Mouse (Mus musculus) testis, postnatal 14 days (tissue): ENCODE results near the gene Mrps27.
"Not testable (repeated sequence)": the region's sequence is repeated elsewhere in the genome, so short reads cannot be mapped to it uniquely, and the experiment has no call there.

Source experiments
- DNase-seq: peaks from one replicate; pipeline ENCODE4 v3.0.0; 2021; ENCODE audit warnings: low spot score

The Mrps27 gene

DNA sequence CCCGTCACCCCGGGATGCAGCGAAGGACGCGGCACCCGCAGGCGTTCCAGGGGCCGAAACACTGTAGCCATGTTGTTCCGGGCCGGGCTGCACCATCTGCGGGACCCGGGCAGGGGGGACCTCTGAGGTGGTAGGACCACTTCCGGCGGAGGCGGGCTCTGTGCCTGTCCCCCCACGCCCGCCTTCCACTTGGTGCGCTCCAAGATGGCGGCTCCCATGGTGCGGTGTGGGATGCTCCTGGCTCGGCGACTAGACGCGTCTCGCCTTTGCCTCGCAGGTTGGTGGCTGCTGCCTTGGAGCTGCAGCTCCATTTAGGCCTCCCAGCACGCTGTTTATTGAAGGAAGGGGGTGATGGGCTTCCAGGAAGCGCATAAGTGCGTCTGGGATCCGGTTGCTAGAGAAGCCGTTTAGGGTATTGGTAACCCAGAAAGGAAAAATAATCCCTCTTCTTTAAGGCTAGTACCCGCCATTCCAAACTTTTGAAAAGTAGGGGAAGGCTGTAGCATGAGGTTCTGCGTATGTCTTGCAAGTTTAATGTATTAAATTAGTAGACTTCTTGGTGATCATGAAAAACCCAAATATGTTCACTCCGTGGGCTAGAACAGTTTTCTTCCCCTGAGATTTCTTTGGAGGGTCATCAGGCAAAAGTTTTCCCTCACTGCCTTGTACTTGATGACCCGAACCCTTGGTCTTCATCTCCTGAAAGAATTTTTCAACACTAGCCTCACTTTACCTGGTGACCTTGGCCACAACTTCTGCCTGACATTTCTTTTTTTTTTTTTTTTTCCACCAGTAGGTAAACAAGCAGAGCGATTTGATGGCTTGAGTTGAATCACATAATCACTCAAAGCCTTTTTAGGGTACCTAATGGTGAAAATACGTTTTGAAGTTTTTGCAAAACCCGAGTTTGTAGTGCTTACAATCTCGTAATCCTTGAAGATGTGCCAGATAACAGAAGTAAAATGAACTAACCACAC, at the start of gene Mrps27, which contains the start of gene Ptcd2:
TSS of gene Mrps27 (plus strand) at position 188 of the 977 bp plus-strand sequence.
TSS of gene Ptcd2 (minus strand) at position 107 of the 977 bp plus-strand sequence.
- DNase-seq = peak; percentile 98

DNA sequence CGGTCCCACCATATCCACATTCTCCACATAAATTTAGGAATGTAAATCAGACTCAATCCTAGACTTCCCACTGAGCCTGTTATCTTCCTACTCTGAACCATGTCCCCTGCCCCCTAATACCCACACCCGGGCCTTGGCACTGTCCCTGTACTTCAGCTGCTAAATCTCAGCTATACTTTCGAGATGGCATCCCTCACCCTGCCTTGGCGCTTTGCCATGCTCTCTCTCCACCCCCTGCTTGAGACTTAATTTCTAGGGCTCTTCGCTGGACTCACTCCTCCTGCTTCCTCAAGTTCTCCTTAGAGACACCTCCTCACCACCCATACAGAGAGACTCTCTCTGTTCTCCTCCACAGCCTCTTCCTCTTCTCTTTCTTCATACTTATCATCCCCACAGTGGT, 44.7 kb upstream of the Mrps27 start:
- no peak for DNase-seq

DNA sequence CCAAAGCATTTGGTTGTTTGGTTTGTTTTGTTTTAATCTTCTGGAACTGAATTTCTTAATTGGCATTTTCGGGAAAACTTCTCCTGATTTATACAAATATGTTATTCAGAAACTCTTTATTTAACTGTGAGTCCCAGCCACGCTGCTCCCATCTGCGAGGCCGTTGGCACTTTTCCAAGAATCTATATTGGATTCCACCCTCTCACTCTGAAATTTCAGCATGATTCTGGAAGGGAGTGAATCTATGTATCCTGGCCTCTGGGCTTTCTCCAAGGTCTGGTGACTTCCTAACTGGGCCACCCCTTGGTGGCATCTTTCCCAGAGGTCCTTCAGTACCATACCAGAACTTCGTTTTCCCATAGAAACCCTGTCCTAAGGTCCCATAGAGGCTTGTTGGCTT, 40.7 kb upstream of the Mrps27 start:
- no peak for DNase-seq

DNA sequence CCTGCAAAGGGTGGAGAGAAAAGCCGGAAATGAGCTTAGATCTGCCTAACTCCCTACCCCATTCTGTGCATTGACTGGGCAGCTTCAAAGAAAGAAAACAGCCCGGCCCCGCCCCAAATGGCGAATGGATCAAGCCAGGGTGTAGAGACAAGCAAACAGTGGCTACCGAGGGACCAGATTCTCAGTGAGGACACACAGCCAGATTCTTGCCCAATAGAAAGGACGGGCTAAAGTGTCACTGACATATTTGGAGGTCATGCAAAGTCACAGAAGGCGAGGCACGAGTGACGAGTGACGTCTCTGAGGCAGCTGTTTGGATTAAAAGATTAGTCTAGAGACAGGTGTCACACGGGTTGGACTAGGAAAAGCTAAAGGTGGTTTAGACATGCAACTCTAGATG, 40.2 kb upstream of the Mrps27 start:
- no peak for DNase-seq

DNA sequence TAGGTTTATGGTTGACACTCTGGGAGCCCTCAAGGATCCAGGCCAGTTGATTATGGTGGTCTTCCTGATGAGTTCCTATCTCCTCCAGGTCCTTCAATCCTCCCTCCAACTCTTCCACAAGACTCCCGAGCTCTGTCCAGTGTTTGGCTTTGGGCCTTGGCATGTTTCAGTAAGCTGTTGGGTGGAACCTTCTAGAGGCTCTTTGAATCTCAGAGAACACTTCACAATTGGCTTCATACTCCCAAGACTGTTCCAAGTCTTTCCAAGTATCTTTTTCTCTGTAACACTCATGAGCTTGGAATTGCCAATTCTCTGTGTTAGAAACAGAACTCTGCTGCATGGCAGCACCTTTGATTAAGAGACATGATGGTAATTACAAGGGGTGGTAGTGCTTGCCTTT, 39.4 kb upstream of the Mrps27 start:
- DNase-seq = no peak

DNA sequence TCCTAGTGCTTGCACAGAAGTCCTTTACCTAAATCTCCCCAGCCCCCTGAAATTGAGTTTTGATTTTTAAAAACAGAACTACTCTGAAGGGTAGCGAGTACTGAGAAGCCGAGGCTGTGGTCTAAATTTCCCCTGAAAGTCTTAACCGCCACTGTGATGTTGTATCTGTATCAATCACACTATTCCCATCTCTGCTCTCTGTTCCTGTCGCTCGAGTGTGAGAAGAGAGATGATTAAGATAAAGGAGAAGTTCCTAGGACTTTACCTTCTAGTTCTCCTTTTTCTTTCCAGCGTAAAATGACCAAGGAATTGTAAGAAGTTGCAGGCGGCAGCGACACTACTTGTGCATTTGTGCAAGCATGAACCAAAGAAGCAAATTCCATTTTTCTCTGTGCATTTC, 38.4 kb upstream of the Mrps27 start:
- no peak for DNase-seq

DNA sequence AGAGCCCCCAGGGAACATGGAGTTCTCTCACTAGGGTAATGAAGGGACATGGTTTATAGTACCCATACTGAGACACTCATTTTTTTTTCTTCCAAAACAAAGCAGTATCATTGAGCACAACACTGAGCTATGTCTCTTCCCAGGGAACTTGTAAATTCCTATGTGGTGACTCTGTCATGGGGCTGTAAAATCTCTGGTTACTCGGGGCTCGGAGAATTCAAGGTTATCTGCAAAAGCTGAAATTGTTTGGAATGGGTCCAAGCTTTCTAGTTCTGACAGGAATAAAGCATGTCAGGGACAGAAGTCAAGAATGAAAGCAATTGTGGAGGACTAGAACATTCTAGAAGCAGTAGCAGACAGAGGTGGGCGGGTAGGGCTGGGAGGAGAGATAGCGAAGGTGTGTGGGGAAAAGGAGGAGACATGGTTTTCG, 36.6 kb upstream of the Mrps27 start:
- DNase-seq = no peak

DNA sequence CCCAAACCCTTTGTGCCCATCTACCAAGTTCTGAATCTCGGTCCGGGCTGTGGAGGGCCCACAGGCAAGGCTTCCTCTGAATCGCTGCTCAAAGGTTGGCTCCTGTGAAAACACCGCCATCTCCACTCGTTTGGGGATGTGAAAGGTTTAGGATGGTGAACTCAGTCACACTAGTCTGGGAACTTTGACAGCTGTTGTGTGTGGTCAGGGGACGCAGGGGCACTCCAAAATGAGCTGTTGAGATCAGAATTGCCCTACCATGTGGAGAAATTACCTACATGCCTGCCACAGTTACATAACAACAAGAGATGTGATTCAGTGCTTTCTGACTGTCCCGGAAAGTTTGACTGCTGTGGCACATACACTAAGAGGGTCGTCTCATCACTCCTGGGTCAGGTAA, 36.2 kb upstream of the Mrps27 start:
- no peak for DNase-seq

DNA sequence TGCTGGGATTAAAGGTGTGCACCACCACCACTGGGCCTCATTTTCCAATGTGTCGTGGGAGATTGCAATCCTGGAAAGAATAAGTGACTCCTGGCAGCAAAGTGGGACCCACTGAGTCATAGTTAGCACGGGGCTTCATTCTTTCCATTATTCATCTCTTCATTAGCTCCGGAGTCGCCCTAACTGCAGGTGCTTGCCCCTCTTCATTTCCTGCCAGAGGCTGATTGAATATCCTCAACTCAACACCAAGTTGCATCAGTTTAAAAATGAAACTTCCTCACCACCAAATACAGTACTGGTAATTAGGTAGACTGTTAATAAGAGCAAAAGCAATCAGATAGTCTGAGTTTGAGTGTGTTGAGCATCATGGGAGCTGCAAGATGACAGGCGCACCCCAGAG, 30.5 kb upstream of the Mrps27 start:
- DNase-seq = no peak

DNA sequence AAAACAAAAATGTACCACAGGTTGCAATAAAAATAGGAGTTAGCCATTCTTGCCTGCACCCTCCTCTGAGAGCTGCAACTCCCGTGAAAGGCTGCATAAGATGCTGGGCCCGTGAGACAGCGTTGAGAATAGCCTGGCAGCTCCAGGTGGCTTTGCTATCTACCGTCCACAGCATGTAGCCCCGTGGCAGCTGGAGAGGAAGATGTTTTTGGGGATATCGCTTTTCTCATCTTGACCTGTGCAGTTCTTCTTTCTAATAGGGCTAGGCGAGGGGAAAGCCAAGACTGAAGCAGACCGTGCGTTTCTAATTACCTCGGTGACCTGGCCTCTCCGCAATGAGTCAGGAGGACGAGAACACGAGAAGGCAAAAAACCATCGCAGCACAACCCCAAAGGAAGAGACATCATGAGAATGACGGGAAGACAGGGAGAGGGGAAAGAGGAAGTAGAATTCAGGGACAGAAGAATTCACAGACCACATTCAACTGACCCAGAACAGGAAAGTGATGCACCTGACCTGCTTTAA, 29.9 kb upstream of the Mrps27 start:
- DNase-seq = no peak

DNA sequence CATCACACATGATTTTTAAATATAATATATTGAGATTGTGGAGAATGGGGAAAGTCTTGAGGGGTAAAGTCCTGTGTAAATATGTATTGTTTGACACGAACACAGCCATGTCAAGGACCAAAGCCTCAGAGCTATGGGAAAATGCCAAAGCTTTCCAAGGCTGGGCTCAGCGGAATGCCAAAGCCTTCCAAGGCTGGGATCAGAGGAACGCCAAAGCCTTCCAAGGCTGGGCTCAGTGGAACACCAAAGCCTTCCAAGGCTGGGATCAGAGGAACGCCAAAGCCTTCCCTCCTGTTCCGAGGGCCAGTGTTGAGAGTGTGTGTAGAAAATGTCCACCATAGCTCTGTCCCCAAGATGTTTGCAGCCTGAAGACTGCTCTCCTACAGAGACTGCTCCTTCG, 28.2 kb upstream of the Mrps27 start:
- no peak for DNase-seq

DNA sequence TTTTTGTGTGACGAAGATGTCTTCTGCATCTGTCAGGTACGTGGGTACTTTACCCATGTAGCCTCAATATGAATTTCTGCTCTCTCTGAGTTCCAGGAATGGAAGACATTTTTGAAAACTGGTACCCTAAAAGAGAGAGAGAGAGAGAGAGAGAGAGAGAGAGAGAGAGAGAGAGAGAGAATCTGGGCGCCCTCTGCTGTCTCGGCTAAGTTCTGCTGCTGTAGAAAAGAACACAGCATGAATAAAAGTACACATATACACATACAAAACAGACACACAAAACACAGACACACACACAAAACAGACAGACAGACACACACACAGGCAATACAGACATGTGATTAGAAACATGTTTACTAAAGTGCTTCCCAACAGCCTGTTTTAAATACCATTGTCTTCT, 27.5 kb upstream of the Mrps27 start:
- DNase-seq = no peak

DNA sequence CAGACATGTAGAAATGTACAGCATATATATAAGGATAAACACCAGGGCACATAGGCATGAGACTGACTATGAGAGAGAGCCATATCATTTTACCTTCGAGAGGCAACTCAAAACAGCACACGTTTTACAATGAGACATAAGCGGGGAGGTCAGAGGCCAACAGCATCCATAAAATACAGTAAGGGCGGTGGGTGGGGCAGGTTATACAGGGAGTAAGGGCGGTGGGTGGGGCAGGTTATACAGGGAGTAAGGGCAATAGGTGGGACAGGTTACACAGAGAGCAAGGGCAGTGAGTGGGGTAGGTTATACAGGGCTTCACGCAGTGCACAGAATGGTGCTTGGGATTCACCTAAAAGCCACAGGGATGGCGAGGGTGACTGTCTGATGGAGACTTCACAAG, 24.1 kb upstream of the Mrps27 start:
- DNase-seq = no peak

DNA sequence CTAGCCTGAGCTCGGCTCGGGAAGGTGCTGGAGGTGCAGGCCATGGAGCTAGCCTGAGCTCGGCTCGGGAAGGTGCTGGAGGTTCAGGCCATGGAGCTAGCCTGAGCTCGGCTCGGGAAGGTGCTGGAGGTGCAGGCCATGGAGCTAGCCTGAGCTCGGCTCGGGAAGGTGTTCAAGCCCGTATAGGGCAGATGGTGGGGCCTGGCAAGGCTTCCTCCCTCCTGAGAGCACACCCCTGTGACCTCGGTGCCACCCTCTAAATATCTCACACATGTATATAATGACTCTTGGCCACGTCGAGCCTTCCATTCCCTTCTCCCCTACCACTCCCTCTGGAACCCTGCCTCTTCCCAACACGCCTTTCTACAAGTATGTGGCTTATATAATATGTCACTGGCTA, 21.7 kb upstream of the Mrps27 start:
- not testable (repeated sequence) for DNase-seq

DNA sequence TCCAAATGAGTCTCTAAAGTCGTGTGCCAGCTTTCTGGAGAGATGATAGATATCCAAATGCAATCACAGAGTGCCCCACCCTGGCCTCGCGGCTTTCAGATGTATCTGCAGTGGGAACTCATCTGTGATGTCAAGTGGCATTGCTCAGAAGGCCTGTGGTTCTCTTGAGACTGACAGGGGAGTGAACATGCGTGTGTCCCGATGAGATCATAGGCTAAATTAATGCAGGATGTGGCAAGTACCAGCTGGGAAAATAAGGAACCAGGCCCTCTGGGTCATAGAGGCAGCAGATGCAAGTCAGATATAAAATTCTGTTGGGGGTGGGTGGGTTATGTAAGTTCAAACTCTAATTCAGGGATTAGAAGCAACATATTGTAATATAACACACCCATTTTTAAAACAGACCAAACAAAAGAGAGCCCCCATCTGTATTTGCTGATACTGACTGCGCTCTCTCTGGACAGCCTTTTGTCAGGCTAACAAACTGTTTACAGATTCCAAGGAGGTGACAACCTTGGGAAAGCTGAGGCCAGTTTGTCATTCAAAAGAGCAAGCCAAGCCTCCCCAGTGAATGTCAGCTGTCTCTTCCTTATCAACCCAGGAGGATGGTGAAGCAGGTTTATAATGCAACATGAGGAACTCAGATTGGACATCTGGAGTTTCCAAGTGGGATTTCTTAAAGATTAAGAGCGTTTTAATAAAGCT, 20.8 kb upstream of the Mrps27 start:
- DNase-seq = no peak

DNA sequence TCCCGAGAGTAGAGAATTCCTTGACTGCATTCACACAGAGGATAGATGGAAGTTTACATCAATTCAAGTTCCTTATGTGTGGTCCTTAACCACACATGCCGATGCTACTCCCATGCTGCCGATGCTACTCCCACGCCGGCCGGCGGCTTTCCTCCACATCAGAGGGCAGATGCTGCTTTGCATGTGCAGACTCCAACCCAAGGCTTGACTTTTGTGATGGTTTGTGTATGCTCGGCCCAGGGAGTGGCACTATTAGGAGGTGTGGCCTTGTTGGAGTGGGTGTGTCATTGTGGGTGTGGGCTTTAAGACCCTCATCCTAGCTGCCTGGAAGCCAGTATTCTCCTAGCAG, 20.3 kb upstream of the Mrps27 start:
- not testable (repeated sequence) for DNase-seq

DNA sequence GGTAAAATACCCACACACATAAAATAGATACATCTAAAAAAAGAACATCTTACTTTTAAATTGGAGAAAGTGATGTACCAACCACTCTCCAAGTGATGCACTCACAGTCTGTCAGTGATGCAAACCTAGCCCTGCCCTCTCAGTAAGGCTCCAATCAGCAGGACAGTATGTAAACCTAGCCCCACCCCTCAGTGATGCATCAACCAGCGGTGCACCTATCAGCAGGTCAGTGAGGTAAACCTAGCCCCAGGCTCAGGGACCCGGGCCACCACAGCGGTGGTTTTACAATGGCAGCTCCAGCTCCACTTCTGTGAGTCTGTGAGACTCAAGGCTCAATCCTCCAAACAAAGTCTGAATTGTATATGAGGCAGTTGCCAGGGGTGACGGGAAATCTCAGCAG, 13.3 kb upstream of the Mrps27 start:
- DNase-seq = no peak

DNA sequence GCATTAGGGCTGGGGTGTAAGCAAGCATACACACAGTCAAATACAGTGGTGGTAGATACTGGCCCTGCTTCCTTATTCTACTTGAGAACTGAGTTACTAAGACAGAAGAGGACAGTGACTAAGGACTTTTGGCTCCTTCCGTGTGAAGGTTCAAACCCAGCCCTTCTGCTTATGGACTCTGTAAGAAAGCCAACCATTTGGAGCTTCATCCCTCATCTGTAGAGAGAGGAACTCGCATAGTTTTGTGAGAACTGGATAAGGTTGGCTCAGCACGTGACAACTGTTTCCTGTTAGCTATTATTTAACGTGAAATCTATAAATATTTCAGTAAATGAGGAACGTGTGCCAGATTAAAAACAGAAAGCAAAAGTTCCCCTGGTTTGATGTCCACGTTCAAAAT, 7.1 kb upstream of the Mrps27 start:
- no peak for DNase-seq

DNA sequence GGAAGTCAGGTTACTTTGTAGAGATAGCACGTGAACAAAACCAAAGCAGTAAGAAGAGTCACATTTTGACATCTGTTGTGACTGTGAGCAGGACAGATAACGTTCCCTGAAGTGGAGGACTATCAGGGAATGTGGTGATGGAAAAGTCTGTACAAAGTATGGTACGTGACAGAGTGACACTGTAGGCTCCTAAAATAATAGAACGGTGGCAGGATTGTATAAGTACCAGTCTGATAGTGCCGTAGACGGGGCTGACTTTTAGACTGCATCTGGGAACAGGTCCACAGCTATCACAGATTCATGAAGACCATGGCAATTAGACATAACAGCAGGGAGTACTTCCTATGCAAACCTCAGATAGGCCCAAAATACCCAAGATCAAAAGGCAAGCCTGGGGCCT, 3.1 kb upstream of the Mrps27 start:
- no peak for DNase-seq

DNA sequence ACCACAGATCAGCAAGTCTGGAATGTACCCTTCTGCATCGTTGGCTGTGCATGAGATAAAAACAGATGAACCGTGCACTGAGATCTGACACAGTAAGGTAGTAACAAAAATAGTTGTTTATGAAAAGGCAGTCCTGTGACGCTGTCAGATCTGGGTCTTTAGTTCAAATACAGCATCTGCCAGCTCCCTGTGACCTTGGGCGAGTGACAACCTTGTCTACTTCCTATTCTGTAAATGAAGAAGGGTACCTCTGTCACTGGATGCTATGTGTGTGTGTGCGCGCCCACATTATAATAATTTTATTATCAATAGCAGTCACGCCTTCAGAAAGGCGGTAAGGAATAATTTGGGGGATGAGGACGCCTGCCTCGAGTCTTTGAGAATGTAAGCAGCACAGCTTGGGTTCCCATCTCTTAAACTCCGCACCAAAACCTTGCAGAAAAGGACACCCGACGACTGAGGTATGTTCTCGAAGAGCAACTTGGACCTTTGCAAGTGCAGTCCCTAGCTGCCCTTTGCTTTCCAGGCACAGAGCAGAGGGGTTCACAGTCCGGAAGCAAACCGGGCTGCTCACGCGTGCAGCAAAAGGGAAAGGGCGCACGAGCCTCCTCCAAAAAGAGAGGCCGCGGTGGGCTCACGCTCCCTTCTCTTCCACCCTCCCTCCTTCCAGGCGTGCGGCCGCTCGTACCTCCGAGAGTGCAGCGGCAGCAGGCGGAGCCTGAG, 549 bp upstream of the Mrps27 start:
- no peak for DNase-seq

DNA sequence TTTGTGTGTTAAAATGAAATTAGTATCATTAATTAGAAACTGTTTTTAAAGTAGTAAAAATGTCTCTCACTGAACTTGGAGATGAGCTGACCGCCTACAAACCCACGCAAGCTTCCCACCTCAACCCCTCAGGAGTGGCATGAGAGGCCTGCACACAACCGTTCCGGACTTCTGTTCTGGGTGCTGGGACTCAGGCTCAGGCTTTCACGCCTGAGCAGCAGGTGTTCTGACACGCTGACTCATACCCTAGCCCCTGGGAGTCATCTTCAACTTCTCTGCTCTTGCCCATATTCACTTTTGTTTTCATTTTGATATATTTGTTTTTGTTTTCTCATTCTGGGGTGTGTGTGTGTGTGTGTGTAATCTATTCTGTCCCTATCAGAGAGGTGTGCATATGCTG, 5.4 kb downstream of the Mrps27 start:
- no peak for DNase-seq

DNA sequence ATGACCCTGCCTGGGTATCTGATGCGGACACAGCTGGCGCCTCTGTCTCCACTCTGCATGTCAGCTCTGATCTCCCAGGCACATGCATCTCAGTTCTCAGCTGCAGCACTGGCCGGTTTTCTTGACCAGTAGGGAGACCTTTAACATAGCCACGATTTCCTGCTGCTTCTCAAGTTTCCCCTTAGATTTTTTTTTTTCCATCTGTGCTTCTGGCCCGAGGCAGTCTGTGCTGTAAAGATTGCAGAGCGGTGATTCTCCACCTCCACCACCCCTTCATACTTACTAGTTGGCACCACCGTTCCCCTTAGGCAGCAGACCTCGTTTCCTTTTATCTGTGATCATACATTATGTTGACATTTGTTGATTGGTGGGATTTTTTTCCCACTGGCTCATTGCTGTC, 6.6 kb downstream of the Mrps27 start:
- DNase-seq = no peak
